Comparison of ENCODE assay signal across 13 mouse cellular contexts in genomic region chr6:143690131-143690530, GRCm38 (mm10).
"Had no signal": no experiment of that assay in that cellular context is flagged by ENCODE, and none has a peak within 500 bp of the region (broad histone marks: within the 10 kb centered on the region; RNA-seq: fewer than 3 reads in every experiment).

No protein-coding gene starts in this region.

- H3K27me3 ChIP-seq: midbrain, embryonic 12.5 days; neural tube, embryonic 12.5 days had no signal

- H3K9me3 ChIP-seq: neural tube, embryonic 12.5 days had no signal

- ATAC-seq: lung, postnatal 0 days had no signal

- H3K4me2 ChIP-seq: midbrain, embryonic 12.5 days; neural tube, embryonic 12.5 days had no signal

- H3K4me3 ChIP-seq: layer of hippocampus, adult 2 months; midbrain, embryonic 12.5 days; neural tube, embryonic 12.5 days had no signal

- H3K36me3 ChIP-seq: midbrain, embryonic 12.5 days; neural tube, embryonic 12.5 days had no signal

- DNase-seq: kidney, adult 8-10 months; kidney, postnatal 4 days; liver; lung, adult 2 months; lung, postnatal 36 days; thymus, adult 18-20 months; thymus, postnatal 14 days had no signal

- H3K9ac ChIP-seq: liver, embryonic 14.5 days; midbrain, embryonic 12.5 days; neural tube, embryonic 12.5 days had no signal

- H3K27ac ChIP-seq: kidney, postnatal 0 days; layer of hippocampus, adult 2 months; liver, embryonic 14.5 days; midbrain, embryonic 12.5 days; neural tube, embryonic 12.5 days had no signal

- H3K4me1 ChIP-seq: midbrain, embryonic 12.5 days; neural tube, embryonic 12.5 days had no signal
